Mouse (Mus musculus): ENCODE data around the gene Gm20696. TPM values are rescaled to one million over a fixed set of nuclear protein-coding genes. Genes with fewer than 3 reads are reported as not detected.

Gene Gm20696
- polyA plus RNA-seq, 2 experiments = 0.16 to 0.33 TPM

GRCm38 (mm10) chr6:99274222-99274621 lies 392.4 kb downstream of the Gm20696 start:
- H3K4me2 ChIP-seq (ENCODE audit: low read depth) = no peak overlapping the region
- H3K4me3 ChIP-seq (ENCODE audit: insufficient read depth in 1 of 2, low read depth in 2 of 2, low read length in 2 of 2) = no peak overlapping the region
- no peaks in the 10 kb centered on the region for H3K27me3 ChIP-seq (ENCODE audit: control insufficient read depth, insufficient read depth, low read length)
- peaks cover 0 to 20% of the 10 kb centered on the region in 2 experiments; a peak in 2 of 4 replicates for H3K4me1 ChIP-seq (replicated peaks; ENCODE audit: control insufficient read depth in 2 of 2, insufficient read depth in 2 of 2, low read length in 1 of 2)
- H3K9ac ChIP-seq (replicated peaks) = no peak overlapping the region
- ATAC-seq (ENCODE audit: insufficient read depth) (no peak), DNase-seq (ENCODE audit: low read depth in 3 of 3, low spot score in 3 of 3) (no peak)
- H3K36me3 ChIP-seq (replicated peaks; ENCODE audit: control insufficient read depth, insufficient read depth, low read depth) = no peaks in the 10 kb centered on the region
- H3K9me3 ChIP-seq (ENCODE audit: control insufficient read depth, low read length) = no peaks in the 10 kb centered on the region
- TF ChIP-seq EP300 (IDR thresholded peaks at IDR 0.05; ENCODE audit: low read depth) (no peak), CTCF (IDR thresholded peaks at IDR 0.05; ENCODE audit: low read depth) (no peak)
- no peak overlapping the region for H3K27ac ChIP-seq
- WGBS (ENCODE audit: insufficient replicate concordance) = 63% methylated on average over 6 of the region's 6 CpGs

DNA sequence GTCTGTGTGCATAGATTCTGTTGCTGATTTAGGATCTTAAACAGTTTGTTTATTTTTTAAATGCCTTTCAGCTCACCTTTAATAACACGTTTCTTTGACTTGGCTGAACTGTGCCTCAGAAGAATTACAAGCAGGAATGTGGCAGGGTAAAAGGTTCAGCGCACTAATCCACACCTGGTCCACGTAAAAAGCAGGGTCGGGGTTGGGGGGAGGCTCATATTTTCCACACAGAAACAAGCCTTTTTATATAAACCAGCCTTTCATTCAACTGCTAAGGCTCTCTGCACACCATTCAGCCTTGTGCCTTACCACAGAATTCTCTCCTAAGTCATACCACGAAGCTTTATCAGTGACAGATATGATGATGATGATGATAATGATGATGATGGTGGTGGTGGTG lies 393.4 kb downstream of the Gm20696 start:
- no peaks in the 10 kb centered on the region for H3K36me3 ChIP-seq (replicated peaks; ENCODE audit: control insufficient read depth, insufficient read depth, low read depth)
- H3K27ac ChIP-seq = no peak overlapping the region
- TF ChIP-seq EP300 (IDR thresholded peaks at IDR 0.05; ENCODE audit: low read depth) (no peak), CTCF (IDR thresholded peaks at IDR 0.05; ENCODE audit: low read depth) (no peak)
- no peak overlapping the region for H3K4me2 ChIP-seq (ENCODE audit: low read depth)
- no peak overlapping the region for H3K4me3 ChIP-seq (ENCODE audit: insufficient read depth in 1 of 2, low read depth in 2 of 2, low read length in 2 of 2)
- H3K4me1 ChIP-seq (replicated peaks; ENCODE audit: control insufficient read depth in 2 of 2, insufficient read depth in 2 of 2, low read length in 1 of 2) = peaks cover 0 to 20% of the 10 kb centered on the region in 2 experiments; a peak in 2 of 4 replicates
- WGBS (ENCODE audit: insufficient replicate concordance) = 69% methylated on average over 5 of the region's 5 CpGs
- H3K9me3 ChIP-seq (ENCODE audit: control insufficient read depth, low read length) = no peaks in the 10 kb centered on the region
- no peak for ATAC-seq (ENCODE audit: insufficient read depth)
- DNase-seq (ENCODE audit: low read depth in 3 of 3, low spot score in 3 of 3) = no peak
- H3K9ac ChIP-seq (replicated peaks) = no peak overlapping the region
- H3K27me3 ChIP-seq (ENCODE audit: control insufficient read depth, insufficient read depth, low read length) = no peaks in the 10 kb centered on the region

- Histone ChIP-seq H3K27me3 (ENCODE audit: control insufficient read depth, insufficient read depth, low read length) (no peaks in the 10 kb centered on the region), H3K4me2 (ENCODE audit: low read depth) (no peak overlapping the region), H3K4me1 (replicated peaks; ENCODE audit: control insufficient read depth in 2 of 2, insufficient read depth in 2 of 2, low read length in 1 of 2) (peaks cover 0 to 16% of the 10 kb centered on the region in 2 experiments; a peak in 2 of 4 replicates), H3K9me3 (ENCODE audit: control insufficient read depth, low read length) (no peaks in the 10 kb centered on the region), H3K4me3 (ENCODE audit: insufficient read depth in 1 of 2, low read depth in 2 of 2, low read length in 2 of 2) (no peak overlapping the region), H3K36me3 (replicated peaks; ENCODE audit: control insufficient read depth, insufficient read depth, low read depth) (no peaks in the 10 kb centered on the region), H3K27ac (no peak overlapping the region), H3K9ac (replicated peaks) (no peak overlapping the region)
- no peak for TF ChIP-seq EP300 (IDR thresholded peaks at IDR 0.05; ENCODE audit: low read depth)
- TF ChIP-seq CTCF (IDR thresholded peaks at IDR 0.05; ENCODE audit: low read depth) = no peak
- 55% methylated on average over 3 of the region's 3 CpGs for WGBS (ENCODE audit: insufficient replicate concordance)
- ATAC-seq (ENCODE audit: insufficient read depth) (no peak), DNase-seq (ENCODE audit: low read depth in 3 of 3, low spot score in 3 of 3) (no peak)
Measured at GRCm38 (mm10) chr6:99272174-99272573, 394.4 kb downstream of the Gm20696 start.

DNA sequence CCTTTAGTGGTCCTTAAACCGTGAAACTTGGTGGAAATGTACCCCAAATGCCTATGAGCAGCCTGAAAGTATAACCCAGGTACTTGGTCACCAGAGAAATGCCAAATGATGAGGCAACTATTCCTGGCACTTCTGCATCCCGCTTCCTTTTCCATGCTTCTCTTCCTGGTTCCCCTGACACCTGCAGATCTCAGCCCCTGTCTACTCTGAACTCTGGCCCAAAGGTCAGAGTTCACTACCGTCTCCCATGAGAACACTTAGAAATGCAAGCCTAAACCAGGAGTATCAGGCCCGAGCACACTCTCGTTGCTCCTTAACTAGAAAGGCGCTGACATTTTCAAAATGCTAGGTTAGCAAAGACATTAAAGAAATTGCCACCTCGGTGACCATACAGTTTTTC lies 394.9 kb downstream of the Gm20696 start:
- no peak for TF ChIP-seq CTCF (IDR thresholded peaks at IDR 0.05; ENCODE audit: low read depth)
- no peak for TF ChIP-seq EP300 (IDR thresholded peaks at IDR 0.05; ENCODE audit: low read depth)
- DNase-seq (ENCODE audit: low read depth in 3 of 3, low spot score in 3 of 3) (no peak), ATAC-seq (ENCODE audit: insufficient read depth) (no peak)
- no peak overlapping the region for H3K4me3 ChIP-seq (ENCODE audit: insufficient read depth in 1 of 2, low read depth in 2 of 2, low read length in 2 of 2)
- H3K4me2 ChIP-seq (ENCODE audit: low read depth) = no peak overlapping the region
- 72% methylated on average over 7 of the region's 7 CpGs for WGBS (ENCODE audit: insufficient replicate concordance)
- no peak overlapping the region for H3K27ac ChIP-seq
- H3K9ac ChIP-seq (replicated peaks) = no peak overlapping the region
- H3K9me3 ChIP-seq (ENCODE audit: control insufficient read depth, low read length) = no peaks in the 10 kb centered on the region
- H3K36me3 ChIP-seq (replicated peaks; ENCODE audit: control insufficient read depth, insufficient read depth, low read depth) = no peaks in the 10 kb centered on the region
- peaks cover 0 to 15% of the 10 kb centered on the region in 2 experiments; a peak in 2 of 4 replicates for H3K4me1 ChIP-seq (replicated peaks; ENCODE audit: control insufficient read depth in 2 of 2, insufficient read depth in 2 of 2, low read length in 1 of 2)
- no peaks in the 10 kb centered on the region for H3K27me3 ChIP-seq (ENCODE audit: control insufficient read depth, insufficient read depth, low read length)

GRCm38 (mm10) chr6:99269921-99270320 lies 396.7 kb downstream of the Gm20696 start:
- DNase-seq (ENCODE audit: low read depth in 3 of 3, low spot score in 3 of 3) = no peak
- no peak overlapping the region for H3K27ac ChIP-seq
- H3K36me3 ChIP-seq (replicated peaks; ENCODE audit: control insufficient read depth, insufficient read depth, low read depth) = no peaks in the 10 kb centered on the region

More at GRCm38 (mm10) chr6:99269921-99270320, 396.7 kb downstream of the Gm20696 start:
- Histone ChIP-seq H3K4me3 (ENCODE audit: insufficient read depth in 1 of 2, low read depth in 2 of 2, low read length in 2 of 2) (no peak overlapping the region), H3K4me2 (ENCODE audit: low read depth) (no peak overlapping the region), H3K27me3 (ENCODE audit: control insufficient read depth, insufficient read depth, low read length) (no peaks in the 10 kb centered on the region), H3K9me3 (ENCODE audit: control insufficient read depth, low read length) (no peaks in the 10 kb centered on the region), H3K4me1 (replicated peaks; ENCODE audit: control insufficient read depth in 2 of 2, insufficient read depth in 2 of 2, low read length in 1 of 2) (peaks cover 0 to 14% of the 10 kb centered on the region in 2 experiments; a peak in 2 of 4 replicates), H3K9ac (replicated peaks) (no peak overlapping the region)
- ATAC-seq (ENCODE audit: insufficient read depth) = no peak
- 53% methylated on average over 6 of the region's 6 CpGs for WGBS (ENCODE audit: insufficient replicate concordance)
- TF ChIP-seq EP300 (IDR thresholded peaks at IDR 0.05; ENCODE audit: low read depth) (no peak), CTCF (IDR thresholded peaks at IDR 0.05; ENCODE audit: low read depth) (no peak)

All from liver, embryonic 14.5 days (tissue).